Mouse (Mus musculus) liver, postnatal 0 days (tissue): ENCODE measurements around the gene Scarb2.

Source experiments
- CTCF ChIP-seq: sonication (generic); IDR thresholded peaks from 2 replicates; pipeline ENCODE4 v1.5.1; 2016; ENCODE audit warnings: antibody characterized with exemption, low read depth
- EP300 ChIP-seq: IDR thresholded peaks from 2 replicates; pipeline ENCODE4 v1.6.1; 2016; ENCODE audit warnings: antibody characterized with exemption, low read depth, mild to moderate bottlenecking

- TF ChIP-seq CTCF, result no peak
- TF ChIP-seq EP300, result no peak
These were observed 53.8 kb downstream of the Scarb2 start for GRCm38 (mm10) chr5:92452876-92453275.
